Mouse (Mus musculus): ENCODE results near the gene Aco2. TPM values are rescaled to one million over a fixed set of nuclear protein-coding genes. Genes with fewer than 3 reads are reported as not detected.

Gene Aco2
- total and polyA plus RNA-seq, 3 experiments, result 1,810 to 2,215 (median 2,076) TPM

DNA sequence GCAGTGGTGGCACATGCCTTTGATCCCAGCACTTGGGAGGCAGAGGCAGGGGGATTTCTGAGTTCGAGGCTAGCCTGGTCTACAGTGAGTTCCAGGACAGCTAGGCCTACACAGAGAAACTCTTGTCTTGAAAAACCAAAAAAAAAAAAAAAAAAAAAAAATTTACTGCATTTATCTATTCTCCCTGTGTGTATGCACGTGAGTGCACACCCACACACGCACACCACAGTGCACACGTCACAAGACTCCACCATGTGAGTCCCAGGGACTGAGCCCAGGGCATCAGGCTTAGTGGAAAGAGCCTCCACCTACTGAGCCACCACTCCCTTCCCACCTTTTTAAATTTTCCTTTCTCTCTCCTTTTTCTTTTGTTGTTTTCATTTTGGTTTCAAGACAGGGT is 41.6 kb upstream of the Aco2 start:
- DNase-seq, result no peak
- no peaks in the 10 kb centered on the region for H3K27me3 ChIP-seq (ENCODE audit: control insufficient read depth, insufficient read depth, low read length)
- H3K36me3 ChIP-seq (ENCODE audit: control insufficient read depth, insufficient read depth, low read length), result no peaks in the 10 kb centered on the region
- H3K4me1 ChIP-seq (ENCODE audit: control insufficient read depth, insufficient read depth, low read length), result peaks cover 18% of the 10 kb centered on the region
- intact Hi-C loops (cut with DNase I), result loop anchor here (5.0 kb wide), 1 partner anchor 42 kb away; the partner anchor contains the start of genes Aco2 and Phf5a
- 88% methylated on average over 4 of the region's 4 CpGs for WGBS
- no peak overlapping the region for H3K4me3 ChIP-seq
- H3K79me2 ChIP-seq (replicated peaks; ENCODE audit: control insufficient read depth, insufficient read depth, low read length), result no peaks in the 10 kb centered on the region
- no peak overlapping the region; the same call in 1 of the 2 replicates for H3K27ac ChIP-seq
- no peak for TF ChIP-seq EP300 (IDR thresholded peaks at IDR 0.05; ENCODE audit: insufficient read depth, low read depth, low read length)
- no peak for TF ChIP-seq POLR2A (IDR thresholded peaks at IDR 0.05; ENCODE audit: insufficient read depth, low read depth, low read length)
- no peak for TF ChIP-seq CTCF (IDR thresholded peaks at IDR 0.05)
- no peak overlapping the region for H3K9ac ChIP-seq (ENCODE audit: low read depth, low read length)

DNA sequence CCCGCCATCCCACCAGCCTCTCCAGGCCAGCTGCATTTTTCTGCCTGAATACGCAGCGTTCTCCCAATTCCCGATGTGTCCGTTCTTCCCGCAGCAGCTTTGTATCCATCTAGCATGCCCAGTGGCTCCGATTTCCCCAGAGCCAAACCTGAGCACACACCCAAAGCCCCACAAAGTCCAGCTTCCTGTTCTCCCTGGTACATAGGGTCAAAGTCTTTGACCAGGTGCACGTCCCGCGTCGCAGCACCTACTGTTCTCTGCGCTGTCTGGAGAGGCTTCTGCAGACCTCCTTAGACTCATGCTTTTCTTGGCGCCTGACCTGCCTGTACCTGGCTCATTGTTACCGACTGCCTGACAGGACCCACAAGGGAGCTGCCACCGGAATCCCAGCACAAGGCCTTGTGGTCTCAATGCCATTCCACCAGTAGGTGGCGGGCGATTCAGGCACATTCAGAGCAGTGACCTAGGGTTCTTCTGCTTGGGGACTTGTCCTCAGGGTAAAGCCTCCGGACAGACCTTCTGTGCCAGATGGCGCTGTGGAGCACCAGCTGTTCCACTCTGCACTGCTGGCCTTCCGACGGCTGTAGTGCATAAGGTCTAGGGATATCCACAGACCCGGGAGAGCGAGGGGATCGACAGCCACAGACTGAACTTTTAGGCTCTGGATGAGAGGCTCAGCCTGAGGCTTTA is 40.8 kb upstream of the Aco2 start:
- Histone ChIP-seq H3K9ac (ENCODE audit: low read depth, low read length) (peak overlapping the region; percentile 28), H3K27ac (peak overlapping the region; percentile 65), H3K4me1 (ENCODE audit: control insufficient read depth, insufficient read depth, low read length) (peaks cover 21% of the 10 kb centered on the region), H3K36me3 (ENCODE audit: control insufficient read depth, insufficient read depth, low read length) (no peaks in the 10 kb centered on the region), H3K4me3 (no peak overlapping the region), H3K27me3 (ENCODE audit: control insufficient read depth, insufficient read depth, low read length) (no peaks in the 10 kb centered on the region), H3K79me2 (replicated peaks; ENCODE audit: control insufficient read depth, insufficient read depth, low read length) (no peaks in the 10 kb centered on the region)
- DNase-seq, result peak; percentile 91 to 93
- intact Hi-C loops (cut with DNase I), result loop anchor here (1.0 to 5.0 kb wide), 5 partner anchors 18 to 86 kb away; partner anchors contain the start of genes Aco2, Phf5a and Tob2
- WGBS, result 16% methylated on average over 24 of the region's 24 CpGs
- TF ChIP-seq CTCF (IDR thresholded peaks at IDR 0.05), result peak; percentile 99; the same call in 1 of the 2 replicates
- TF ChIP-seq EP300 (IDR thresholded peaks at IDR 0.05; ENCODE audit: insufficient read depth, low read depth, low read length), result peak; percentile 99
- peak; percentile 64 for TF ChIP-seq POLR2A (IDR thresholded peaks at IDR 0.05; ENCODE audit: insufficient read depth, low read depth, low read length)

DNA sequence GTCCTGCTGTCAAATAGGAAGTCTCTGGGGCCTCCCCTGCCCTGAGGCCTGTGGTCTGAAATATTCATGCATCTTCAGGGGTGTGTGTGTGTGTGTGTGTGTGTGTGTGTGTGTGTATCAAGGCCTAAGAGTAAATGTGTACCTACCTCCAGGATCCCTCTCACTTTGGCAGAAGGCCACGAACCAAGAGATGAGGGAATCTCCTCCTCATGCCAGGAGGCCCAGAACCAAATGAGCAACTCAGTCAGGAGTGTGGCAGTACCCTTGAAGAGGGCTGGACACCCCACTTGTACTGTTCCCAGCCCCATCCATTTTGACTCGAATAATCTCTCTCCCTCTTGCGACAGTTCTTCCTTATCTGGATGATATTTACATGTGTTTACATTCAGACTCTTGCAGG is 39.9 kb upstream of the Aco2 start:
- Histone ChIP-seq H3K27ac (peak overlapping the region; percentile 97), H3K79me2 (replicated peaks; ENCODE audit: control insufficient read depth, insufficient read depth, low read length) (no peaks in the 10 kb centered on the region), H3K27me3 (ENCODE audit: control insufficient read depth, insufficient read depth, low read length) (no peaks in the 10 kb centered on the region), H3K4me3 (no peak overlapping the region), H3K4me1 (ENCODE audit: control insufficient read depth, insufficient read depth, low read length) (peaks cover 24% of the 10 kb centered on the region), H3K9ac (ENCODE audit: low read depth, low read length) (no peak overlapping the region), H3K36me3 (ENCODE audit: control insufficient read depth, insufficient read depth, low read length) (no peaks in the 10 kb centered on the region)
- intact Hi-C loops (cut with DNase I), result loop anchor here (5.0 kb wide), 1 partner anchor 40 kb away; the partner anchor contains the start of genes Aco2 and Phf5a
- peak in 1 of 2 experiments; percentile 20 for DNase-seq
- WGBS, result 59% methylated on average over 3 of the region's 3 CpGs
- no peak for TF ChIP-seq EP300 (IDR thresholded peaks at IDR 0.05; ENCODE audit: insufficient read depth, low read depth, low read length)
- no peak for TF ChIP-seq POLR2A (IDR thresholded peaks at IDR 0.05; ENCODE audit: insufficient read depth, low read depth, low read length)
- TF ChIP-seq CTCF (IDR thresholded peaks at IDR 0.05), result no peak

DNA sequence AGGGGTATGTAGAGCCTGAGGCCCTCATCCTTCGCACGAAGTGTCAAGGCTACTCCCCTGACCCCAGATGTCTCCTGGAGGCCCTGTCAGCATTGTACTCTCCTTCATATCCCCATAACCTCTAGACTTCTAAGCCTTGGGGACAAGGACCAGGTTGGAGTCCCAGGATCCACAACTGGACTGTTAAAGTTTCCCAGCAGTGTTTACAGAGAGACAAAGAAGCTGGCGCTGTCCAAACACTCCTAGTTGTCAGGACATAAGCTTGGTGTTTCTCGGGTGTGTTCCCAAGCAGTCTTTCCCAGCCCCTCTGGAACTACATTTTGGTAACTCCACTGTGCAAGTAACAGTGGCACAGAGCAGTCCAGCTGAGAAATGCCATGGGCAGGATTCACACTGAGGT is 38.6 kb upstream of the Aco2 start:
- Histone ChIP-seq H3K27me3 (ENCODE audit: control insufficient read depth, insufficient read depth, low read length) (no peaks in the 10 kb centered on the region), H3K4me3 (no peak overlapping the region), H3K79me2 (replicated peaks; ENCODE audit: control insufficient read depth, insufficient read depth, low read length) (no peaks in the 10 kb centered on the region), H3K27ac (peak overlapping the region; percentile 97), H3K4me1 (ENCODE audit: control insufficient read depth, insufficient read depth, low read length) (peaks cover 27% of the 10 kb centered on the region), H3K36me3 (ENCODE audit: control insufficient read depth, insufficient read depth, low read length) (no peaks in the 10 kb centered on the region), H3K9ac (ENCODE audit: low read depth, low read length) (peak overlapping the region; percentile 35)
- no peak for TF ChIP-seq EP300 (IDR thresholded peaks at IDR 0.05; ENCODE audit: insufficient read depth, low read depth, low read length)
- 0 out of 2 replicates have a peak, but pooled peaks have one; percentile 18 for TF ChIP-seq POLR2A (IDR thresholded peaks at IDR 0.05; ENCODE audit: insufficient read depth, low read depth, low read length)
- no peak for DNase-seq
- intact Hi-C loops (cut with DNase I), result loop anchor here (5.0 kb wide), 1 partner anchor 39 kb away; the partner anchor contains the start of genes Aco2 and Phf5a
- 67% methylated on average over 4 of the region's 4 CpGs for WGBS

DNA sequence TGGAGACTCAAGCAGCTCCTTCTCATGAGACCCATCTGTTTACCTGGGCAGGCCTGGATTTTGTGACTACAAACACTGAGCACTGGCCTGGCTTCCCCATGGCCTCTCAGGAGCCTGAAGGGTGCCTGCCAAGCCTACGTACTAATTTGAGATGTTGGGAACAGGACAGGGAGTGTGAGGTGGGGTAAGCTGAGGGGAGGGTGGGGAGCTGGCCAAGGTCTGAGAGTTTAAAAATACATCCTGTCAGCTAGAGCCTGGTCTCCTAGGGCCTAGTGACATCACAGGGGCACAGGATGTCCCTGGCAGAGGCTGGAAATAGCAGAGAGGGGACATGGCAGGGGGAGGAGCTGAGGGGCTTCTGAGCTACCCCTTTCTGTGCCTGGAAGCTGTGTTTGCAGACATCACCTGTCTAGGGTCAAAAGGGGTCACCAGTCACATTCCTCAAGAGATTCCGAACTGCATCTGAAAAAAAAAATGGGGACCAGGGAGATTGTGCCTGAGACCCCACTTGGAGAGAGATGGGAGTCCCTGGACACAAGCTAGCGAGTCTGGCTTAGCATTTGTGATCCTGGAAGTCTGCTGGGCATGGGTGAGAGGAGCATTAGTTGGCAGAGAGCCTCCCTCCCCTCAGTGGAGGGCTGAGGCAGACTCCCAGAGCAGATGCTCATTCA is 37.8 kb upstream of the Aco2 start:
- H3K27ac ChIP-seq, result peak overlapping the region; percentile 97
- no peaks in the 10 kb centered on the region for H3K36me3 ChIP-seq (ENCODE audit: control insufficient read depth, insufficient read depth, low read length)
- no peaks in the 10 kb centered on the region for H3K79me2 ChIP-seq (replicated peaks; ENCODE audit: control insufficient read depth, insufficient read depth, low read length)
- peaks cover 24% of the 10 kb centered on the region for H3K4me1 ChIP-seq (ENCODE audit: control insufficient read depth, insufficient read depth, low read length)
- H3K4me3 ChIP-seq, result no peak overlapping the region
- no peaks in the 10 kb centered on the region for H3K27me3 ChIP-seq (ENCODE audit: control insufficient read depth, insufficient read depth, low read length)
- intact Hi-C loops (cut with DNase I), result loop anchor here (5.0 kb wide), 1 partner anchor 38 kb away; the partner anchor contains the start of genes Aco2 and Phf5a
- DNase-seq, result peak; percentile 62 to 81
- 45% methylated on average over 3 of the region's 3 CpGs for WGBS
- TF ChIP-seq POLR2A (IDR thresholded peaks at IDR 0.05; ENCODE audit: insufficient read depth, low read depth, low read length) (peak; percentile 26; the same call in 1 of the 2 replicates), CTCF (IDR thresholded peaks at IDR 0.05) (no peak), EP300 (IDR thresholded peaks at IDR 0.05; ENCODE audit: insufficient read depth, low read depth, low read length) (peak; percentile 100)
- H3K9ac ChIP-seq (ENCODE audit: low read depth, low read length), result peak overlapping the region; percentile 39

Measured in heart, adult 2 months (tissue).